Mouse (Mus musculus) natural killer cell, adult 2 months (primary cell): ENCODE results near the gene Scgb1b3.

Experiments
- DNase-seq, 2 experiments: peaks; one replicate each; pipeline ENCODE4 v3.0.0; 2022; ENCODE audit warnings: low spot score in 2 of 2

The Scgb1b3 gene

DNA sequence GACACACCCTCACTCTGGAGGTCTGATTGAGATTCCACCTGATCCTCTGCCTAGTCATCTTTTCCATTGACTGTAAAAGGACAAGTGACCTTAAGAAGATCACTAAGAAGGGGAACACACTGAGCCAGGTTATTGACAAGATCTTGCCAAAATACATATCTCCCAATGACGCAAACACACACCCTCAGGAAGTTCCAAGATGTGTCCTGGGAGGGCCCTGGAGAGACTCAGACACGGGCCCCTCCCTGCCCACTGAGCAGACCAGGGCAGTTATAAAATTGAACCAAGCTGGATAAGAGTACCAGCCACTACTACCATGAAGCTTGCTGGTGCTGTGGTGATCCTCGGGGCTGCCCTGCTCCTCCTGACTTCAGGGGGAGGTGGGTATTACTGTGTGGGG, at the start of gene Scgb1b3:
Gene Scgb1b3 (plus strand): TSS at position 301 of the 400 bp plus-strand sequence.
- DNase-seq, result no peak

DNA sequence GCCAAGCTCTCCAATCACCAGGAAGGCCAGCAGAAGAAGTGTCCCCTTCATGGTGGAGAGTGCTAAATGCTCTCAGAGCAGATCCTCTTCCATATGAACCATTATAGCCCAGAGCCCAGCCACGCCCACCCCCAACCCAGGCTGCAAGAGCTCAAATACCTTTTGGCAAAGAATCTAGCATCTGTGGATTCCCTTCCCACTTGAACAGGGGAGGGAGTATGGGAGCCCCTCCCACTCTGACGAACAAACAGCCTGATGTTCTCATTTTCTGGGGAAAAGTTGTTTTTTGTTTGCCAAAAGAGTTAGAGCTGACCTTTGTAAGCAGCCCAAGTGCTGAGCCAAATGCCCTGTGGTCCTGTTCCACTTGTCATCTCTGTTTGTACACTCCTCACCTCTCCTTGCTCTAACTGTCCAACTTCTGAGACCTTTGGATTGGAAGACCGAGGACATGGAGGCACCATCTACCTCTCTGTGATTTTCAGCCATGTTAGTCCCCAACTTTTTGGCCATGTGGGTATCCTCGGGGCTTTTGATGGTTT, 13.3 kb upstream of the Scgb1b3 start, which contains the start of gene Scgb2b3:
Gene Scgb2b3 (minus strand): TSS at position 51 of the 539 bp plus-strand sequence.
- no peak for DNase-seq
